Mouse (Mus musculus) retina, embryonic 14.5 days (tissue): ENCODE measurements around the gene Gjb3.
A peak's percentile ranks its signal among the peaks of the same experiment; 100 is the strongest.

Source experiments
- DNase-seq: peaks from one replicate; pipeline ENCODE4 v3.0.0-alpha.2; 2015; ENCODE audit warnings: low spot score

The Gjb3 gene

GRCm38 (mm10) chr4:127330181-127331100, at the start of gene Gjb3:
TSS of gene Gjb3 (minus strand) at chr4:127330844.
- DNase-seq: peak; percentile 28

- DNase-seq: peak; percentile 35
These were observed 46.7 kb upstream of the Gjb3 start for GRCm38 (mm10) chr4:127377344-127377743.

GRCm38 (mm10) chr4:127375541-127376177, 45.0 kb upstream of the Gjb3 start:
- peak; percentile 59 for DNase-seq

GRCm38 (mm10) chr4:127374645-127375044, 44.0 kb upstream of the Gjb3 start:
- DNase-seq: no peak

GRCm38 (mm10) chr4:127373491-127373890, 42.8 kb upstream of the Gjb3 start:
- DNase-seq: no peak

- no peak for DNase-seq
These were observed 40.9 kb upstream of the Gjb3 start for GRCm38 (mm10) chr4:127371546-127371945.

GRCm38 (mm10) chr4:127370447-127370846, 39.8 kb upstream of the Gjb3 start:
- peak; percentile 52 for DNase-seq

GRCm38 (mm10) chr4:127368379-127368973, 37.8 kb upstream of the Gjb3 start:
- peak; percentile 82 for DNase-seq

GRCm38 (mm10) chr4:127365834-127366233, 35.2 kb upstream of the Gjb3 start:
- no peak for DNase-seq

GRCm38 (mm10) chr4:127365433-127365832, 34.8 kb upstream of the Gjb3 start:
- no peak for DNase-seq

- no peak for DNase-seq
These were observed 33.8 kb upstream of the Gjb3 start for GRCm38 (mm10) chr4:127364431-127364830.

GRCm38 (mm10) chr4:127363331-127363730, 32.7 kb upstream of the Gjb3 start:
- DNase-seq: peak; percentile 53

GRCm38 (mm10) chr4:127362520-127362919, 31.9 kb upstream of the Gjb3 start:
- no peak for DNase-seq

- no peak for DNase-seq
These were observed 27.4 kb upstream of the Gjb3 start, which contains the start of gene Gjb5 for GRCm38 (mm10) chr4:127358018-127358417. TSS of gene Gjb5 (minus strand) at chr4:127358181.

- no peak for DNase-seq
These were observed 24.2 kb upstream of the Gjb3 start for GRCm38 (mm10) chr4:127354506-127355485.

GRCm38 (mm10) chr4:127353951-127354438, 23.4 kb upstream of the Gjb3 start, which contains the start of gene Gjb4:
TSS of gene Gjb4 (minus strand) at chr4:127354081.
- no peak for DNase-seq

GRCm38 (mm10) chr4:127352594-127352993, 21.9 kb upstream of the Gjb3 start:
- no peak for DNase-seq

GRCm38 (mm10) chr4:127349560-127350300, 19.1 kb upstream of the Gjb3 start:
- no peak for DNase-seq

- DNase-seq: no peak
These were observed 14.4 kb upstream of the Gjb3 start for GRCm38 (mm10) chr4:127345000-127345399.

GRCm38 (mm10) chr4:127341372-127341771, 10.7 kb upstream of the Gjb3 start:
- DNase-seq: no peak
